Mouse (Mus musculus): ENCODE measurements around the gene Tspan14. TPM values are rescaled to one million over a fixed set of nuclear protein-coding genes. Genes with fewer than 3 reads are reported as not detected.

Gene Tspan14
- polyA plus RNA-seq, 1 experiment from 2014 or later = 88.2 TPM

DNA sequence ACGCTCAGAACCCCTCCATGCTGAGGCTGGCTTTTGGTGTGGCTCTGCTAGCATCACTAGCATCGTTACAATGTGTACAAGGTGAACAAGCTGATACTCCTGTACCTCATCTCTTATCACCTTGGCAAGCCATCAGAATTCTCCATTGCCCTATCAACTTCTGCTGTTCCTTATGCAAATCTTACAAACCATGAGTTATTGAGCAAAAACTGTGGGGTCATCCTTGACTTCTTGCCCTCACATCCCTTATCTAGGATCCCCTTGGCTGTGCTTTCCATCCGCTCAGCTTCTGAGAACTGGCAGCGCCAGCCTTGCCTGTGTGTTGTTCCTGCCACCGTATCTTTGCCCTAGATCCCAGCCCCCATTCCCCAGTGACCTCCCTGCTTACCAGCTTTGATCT, 22.2 kb upstream of the Tspan14 start:
- H3K36me3 ChIP-seq (ENCODE audit: control insufficient read depth, insufficient read depth, low read length) = no peaks in the 10 kb centered on the region
- ATAC-seq (ENCODE audit: insufficient number of reproducible peaks, insufficient read depth, low FRiP score, low read depth) = no peak
- WGBS = 86% methylated on average over 5 of the region's 5 CpGs
- no peaks in the 10 kb centered on the region for H3K9me3 ChIP-seq (ENCODE audit: control insufficient read depth, low read depth, low read length)
- H3K27ac ChIP-seq (ENCODE audit: low read length) = no peak overlapping the region
- H3K4me3 ChIP-seq (ENCODE audit: low read depth, low read length) = no peak overlapping the region
- H3K27me3 ChIP-seq (ENCODE audit: control insufficient read depth, insufficient read depth, low read length) = no peaks in the 10 kb centered on the region
- H3K4me2 ChIP-seq (replicated peaks; ENCODE audit: low read depth, low read length) = no peak overlapping the region
- H3K9ac ChIP-seq (replicated peaks; ENCODE audit: low read depth, low read length) = no peak overlapping the region
- no peaks in the 10 kb centered on the region for H3K4me1 ChIP-seq (ENCODE audit: control insufficient read depth, insufficient read depth, low read length)

GRCm38 (mm10) chr14:40987184-40987583, 20.6 kb upstream of the Tspan14 start:
- H3K36me3 ChIP-seq (ENCODE audit: control insufficient read depth, insufficient read depth, low read length) = no peaks in the 10 kb centered on the region
- no peak overlapping the region for H3K9ac ChIP-seq (replicated peaks; ENCODE audit: low read depth, low read length)
- no peaks in the 10 kb centered on the region for H3K27me3 ChIP-seq (ENCODE audit: control insufficient read depth, insufficient read depth, low read length)
- H3K4me3 ChIP-seq (ENCODE audit: low read depth, low read length) = no peak overlapping the region
- H3K9me3 ChIP-seq (ENCODE audit: control insufficient read depth, low read depth, low read length) = no peaks in the 10 kb centered on the region
- no peak overlapping the region for H3K4me2 ChIP-seq (replicated peaks; ENCODE audit: low read depth, low read length)
- 67% methylated on average over 2 of the region's 2 CpGs for WGBS
- no peak for ATAC-seq (ENCODE audit: insufficient number of reproducible peaks, insufficient read depth, low FRiP score, low read depth)
- no peak overlapping the region for H3K27ac ChIP-seq (ENCODE audit: low read length)
- H3K4me1 ChIP-seq (ENCODE audit: control insufficient read depth, insufficient read depth, low read length) = no peaks in the 10 kb centered on the region

DNA sequence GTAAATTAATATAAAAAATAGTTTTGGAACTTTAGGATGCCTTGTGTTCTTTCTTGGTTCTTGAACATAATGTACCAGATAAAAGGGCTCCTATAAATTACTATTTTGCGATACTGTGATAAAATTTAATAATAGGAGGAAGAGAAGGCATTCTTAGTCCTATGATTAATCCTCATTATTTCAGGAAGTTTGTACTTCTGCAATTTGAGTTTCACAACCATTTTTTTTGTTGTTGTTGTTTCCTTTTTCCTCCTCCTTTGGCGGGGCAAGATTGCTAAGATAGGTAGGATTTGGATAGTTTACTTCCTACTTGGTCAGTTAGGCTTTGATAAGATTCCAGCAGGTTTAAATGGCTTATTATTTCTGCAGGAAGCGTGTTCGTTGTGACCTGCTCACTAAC, 19.0 kb upstream of the Tspan14 start:
- Histone ChIP-seq H3K4me3 (ENCODE audit: low read depth, low read length) (no peak overlapping the region), H3K4me1 (ENCODE audit: control insufficient read depth, insufficient read depth, low read length) (no peaks in the 10 kb centered on the region), H3K9me3 (ENCODE audit: control insufficient read depth, low read depth, low read length) (no peaks in the 10 kb centered on the region), H3K27ac (ENCODE audit: low read length) (no peak overlapping the region), H3K27me3 (ENCODE audit: control insufficient read depth, insufficient read depth, low read length) (no peaks in the 10 kb centered on the region), H3K9ac (replicated peaks; ENCODE audit: low read depth, low read length) (no peak overlapping the region), H3K4me2 (replicated peaks; ENCODE audit: low read depth, low read length) (no peak overlapping the region), H3K36me3 (ENCODE audit: control insufficient read depth, insufficient read depth, low read length) (no peaks in the 10 kb centered on the region)
- WGBS = 70% methylated on average over 4 of the region's 4 CpGs
- no peak for ATAC-seq (ENCODE audit: insufficient number of reproducible peaks, insufficient read depth, low FRiP score, low read depth)

GRCm38 (mm10) chr14:40979723-40980122, 13.1 kb upstream of the Tspan14 start:
- ATAC-seq (ENCODE audit: insufficient number of reproducible peaks, insufficient read depth, low FRiP score, low read depth) = no peak
- Histone ChIP-seq H3K4me3 (ENCODE audit: low read depth, low read length) (no peak overlapping the region), H3K27ac (ENCODE audit: low read length) (no peak overlapping the region), H3K4me2 (replicated peaks; ENCODE audit: low read depth, low read length) (no peak overlapping the region), H3K27me3 (ENCODE audit: control insufficient read depth, insufficient read depth, low read length) (no peaks in the 10 kb centered on the region), H3K36me3 (ENCODE audit: control insufficient read depth, insufficient read depth, low read length) (no peaks in the 10 kb centered on the region), H3K9me3 (ENCODE audit: control insufficient read depth, low read depth, low read length) (no peaks in the 10 kb centered on the region), H3K9ac (replicated peaks; ENCODE audit: low read depth, low read length) (no peak overlapping the region), H3K4me1 (ENCODE audit: control insufficient read depth, insufficient read depth, low read length) (no peaks in the 10 kb centered on the region)
- 56% methylated on average over 1 of the region's 1 CpGs for WGBS

DNA sequence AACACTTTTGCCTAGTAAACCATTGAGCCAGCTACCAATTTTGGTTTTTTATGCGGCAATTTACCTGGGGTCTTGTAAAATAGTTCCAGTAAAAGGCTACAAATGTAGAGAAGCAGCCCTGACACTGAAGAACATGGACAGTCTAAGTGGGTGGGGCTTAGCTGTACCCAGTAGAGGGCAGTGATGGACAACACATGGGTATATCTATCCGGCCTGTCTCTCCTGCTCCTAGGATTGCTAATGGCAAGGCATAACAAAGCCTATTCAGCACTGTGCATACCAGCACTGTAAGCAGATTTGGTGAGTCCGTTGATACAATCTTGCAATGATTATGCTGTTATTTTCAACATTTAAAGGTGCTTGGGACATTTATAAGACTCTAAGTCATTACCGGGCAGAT, 12.4 kb upstream of the Tspan14 start:
- no peaks in the 10 kb centered on the region for H3K4me1 ChIP-seq (ENCODE audit: control insufficient read depth, insufficient read depth, low read length)
- no peaks in the 10 kb centered on the region for H3K27me3 ChIP-seq (ENCODE audit: control insufficient read depth, insufficient read depth, low read length)
- ATAC-seq (ENCODE audit: insufficient number of reproducible peaks, insufficient read depth, low FRiP score, low read depth) = peak; percentile 89
- no peak overlapping the region for H3K4me3 ChIP-seq (ENCODE audit: low read depth, low read length)
- no peaks in the 10 kb centered on the region for H3K9me3 ChIP-seq (ENCODE audit: control insufficient read depth, low read depth, low read length)
- 46% methylated on average over 4 of the region's 4 CpGs for WGBS
- H3K4me2 ChIP-seq (replicated peaks; ENCODE audit: low read depth, low read length) = no peak overlapping the region
- no peak overlapping the region for H3K9ac ChIP-seq (replicated peaks; ENCODE audit: low read depth, low read length)
- no peaks in the 10 kb centered on the region for H3K36me3 ChIP-seq (ENCODE audit: control insufficient read depth, insufficient read depth, low read length)
- no peak overlapping the region for H3K27ac ChIP-seq (ENCODE audit: low read length)

DNA sequence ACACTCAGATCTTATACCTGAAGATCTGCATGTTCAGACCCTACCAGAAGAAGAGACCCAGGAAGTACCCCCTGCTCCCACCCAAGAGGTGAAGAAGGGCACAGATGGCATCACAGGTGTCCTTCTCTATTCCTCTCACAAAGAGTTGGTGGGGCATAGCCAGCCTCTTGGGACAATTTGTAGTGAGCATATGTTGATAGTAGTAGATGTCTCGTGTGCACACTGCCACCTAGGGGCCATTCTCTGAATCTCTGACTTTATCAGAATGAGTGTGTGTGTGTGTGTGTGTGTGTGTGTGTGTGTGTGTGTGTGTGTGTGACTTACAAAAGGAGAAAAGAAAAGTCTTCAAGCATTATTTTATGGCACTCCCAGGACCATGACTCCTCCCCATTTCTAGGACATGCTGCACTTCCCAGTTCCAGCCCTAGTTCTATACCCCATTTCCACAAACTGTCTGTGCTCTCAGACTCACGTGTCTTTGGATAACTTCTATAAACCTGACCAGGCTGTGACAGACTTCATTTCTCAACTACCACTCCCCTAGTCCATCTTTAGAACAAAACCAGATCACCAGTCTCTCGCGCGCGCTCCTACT, 8.6 kb upstream of the Tspan14 start:
- no peaks in the 10 kb centered on the region for H3K36me3 ChIP-seq (ENCODE audit: control insufficient read depth, insufficient read depth, low read length)
- H3K4me2 ChIP-seq (replicated peaks; ENCODE audit: low read depth, low read length) = no peak overlapping the region
- no peak overlapping the region for H3K27ac ChIP-seq (ENCODE audit: low read length)
- 73% methylated on average over 6 of the region's 6 CpGs for WGBS
- no peak overlapping the region for H3K9ac ChIP-seq (replicated peaks; ENCODE audit: low read depth, low read length)
- no peaks in the 10 kb centered on the region for H3K4me1 ChIP-seq (ENCODE audit: control insufficient read depth, insufficient read depth, low read length)
- H3K4me3 ChIP-seq (ENCODE audit: low read depth, low read length) = no peak overlapping the region
- H3K9me3 ChIP-seq (ENCODE audit: control insufficient read depth, low read depth, low read length) = no peaks in the 10 kb centered on the region
- no peaks in the 10 kb centered on the region for H3K27me3 ChIP-seq (ENCODE audit: control insufficient read depth, insufficient read depth, low read length)
- ATAC-seq (ENCODE audit: insufficient number of reproducible peaks, insufficient read depth, low FRiP score, low read depth) = peak; percentile 37; the same call in 1 of the 2 replicates

- Histone ChIP-seq H3K4me1 (ENCODE audit: control insufficient read depth, insufficient read depth, low read length) (peaks cover 12% of the 10 kb centered on the region; the same call in 1 of the 2 replicates), H3K4me2 (replicated peaks; ENCODE audit: low read depth, low read length) (peak overlapping the region; percentile 68), H3K9me3 (ENCODE audit: control insufficient read depth, low read depth, low read length) (no peaks in the 10 kb centered on the region), H3K36me3 (ENCODE audit: control insufficient read depth, insufficient read depth, low read length) (no peaks in the 10 kb centered on the region), H3K9ac (replicated peaks; ENCODE audit: low read depth, low read length) (no peak overlapping the region), H3K27me3 (ENCODE audit: control insufficient read depth, insufficient read depth, low read length) (no peaks in the 10 kb centered on the region), H3K4me3 (ENCODE audit: low read depth, low read length) (no peak overlapping the region), H3K27ac (ENCODE audit: low read length) (no peak overlapping the region)
- ATAC-seq (ENCODE audit: insufficient number of reproducible peaks, insufficient read depth, low FRiP score, low read depth) = no peak
- WGBS = 91% methylated on average over 2 of the region's 2 CpGs
Observed at GRCm38 (mm10) chr14:40968051-40968450, 1.4 kb upstream of the Tspan14 start.

GRCm38 (mm10) chr14:40967598-40967900, 942 bp upstream of the Tspan14 start:
- H3K4me3 ChIP-seq (ENCODE audit: low read depth, low read length) = peak overlapping the region; percentile 44
- H3K4me2 ChIP-seq (replicated peaks; ENCODE audit: low read depth, low read length) = peak overlapping the region; percentile 68
- peak overlapping the region; percentile 69 for H3K27ac ChIP-seq (ENCODE audit: low read length)
- WGBS = 7% methylated on average over 6 of the region's 6 CpGs
- H3K4me1 ChIP-seq (ENCODE audit: control insufficient read depth, insufficient read depth, low read length) = peaks cover 15% of the 10 kb centered on the region; the same call in 1 of the 2 replicates
- H3K9me3 ChIP-seq (ENCODE audit: control insufficient read depth, low read depth, low read length) = no peaks in the 10 kb centered on the region
- no peaks in the 10 kb centered on the region for H3K27me3 ChIP-seq (ENCODE audit: control insufficient read depth, insufficient read depth, low read length)
- no peaks in the 10 kb centered on the region for H3K36me3 ChIP-seq (ENCODE audit: control insufficient read depth, insufficient read depth, low read length)
- no peak for ATAC-seq (ENCODE audit: insufficient number of reproducible peaks, insufficient read depth, low FRiP score, low read depth)
- H3K9ac ChIP-seq (replicated peaks; ENCODE audit: low read depth, low read length) = peak overlapping the region; percentile 53
